Mouse (Mus musculus): ENCODE results near the gene Ovol3.

Gene Ovol3

GRCm38 (mm10) chr7:30193581-30194100 lies 41.9 kb downstream of the Ovol3 start:
- POLR2A ChIA-PET, result interaction anchor here (0.6 to 8.5 kb wide), 36 partner anchors 8 to 262 kb away, joined by 3 to 127 read pairs (median 6); partner anchors contain the start of genes Cox7a1 (in 3 of the 4), Thap8 (in 3 of the 4), Wdr62 (in 3 of the 4) and Zfp146 (in 2 of the 4)

GRCm38 (mm10) chr7:30193013-30193412 lies 42.5 kb downstream of the Ovol3 start:
- CTCF ChIA-PET, result interaction anchor here in 2 of 4 experiments (1.5 to 2.3 kb wide), 3 partner anchors 10 to 24 kb away, joined by 4 to 12 read pairs (median 8); no protein-coding TSS in a partner anchor
- POLR2A ChIA-PET, result interaction anchor here (0.5 to 8.5 kb wide), 27 partner anchors 7 to 416 kb away, joined by 3 to 127 read pairs (median 6); partner anchors contain the start of genes Thap8 (in 3 of the 4), Wdr62 (in 3 of the 4), Cox7a1 (in 2 of the 4) and Zfp146 (in 2 of the 4)

More at GRCm38 (mm10) chr7:30193581-30194100, 41.9 kb downstream of the Ovol3 start:
- CTCF ChIA-PET, result interaction anchor here in 2 of 4 experiments (0.7 to 2.3 kb wide), 5 partner anchors 10 to 39 kb away, joined by 3 to 12 read pairs (median 8); partner anchors contain the start of genes Polr2i (in 1 of the 2) and Tbcb (in 1 of the 2)

- POLR2A ChIA-PET, result interaction anchor here in 3 of 4 experiments (0.5 to 3.5 kb wide), 8 partner anchors 14 to 1902 kb away, joined by 3 to 14 read pairs (median 4); partner anchors contain the start of genes Thap8 (in 1 of the 3) and Wdr62 (in 1 of the 3)
Observed at GRCm38 (mm10) chr7:30192088-30192487, 43.4 kb downstream of the Ovol3 start.

GRCm38 (mm10) chr7:30189116-30189491 lies 46.4 kb downstream of the Ovol3 start:
- ChIA-PET POLR2A (interaction anchor here (0.6 to 9.1 kb wide), 25 partner anchors 8 to 326 kb away, joined by 3 to 127 read pairs (median 4); partner anchors contain the start of genes Capns1 (in 4 of the 4), Thap8 (in 2 of the 4), Wdr62 (in 2 of the 4) and Zfp146 (in 2 of the 4)), CTCF (interaction anchor here (0.5 to 5.0 kb wide), 12 partner anchors 9 to 31 kb away, joined by 3 to 36 read pairs (median 4); partner anchors contain the start of gene Capns1 (in 2 of the 4))

More at GRCm38 (mm10) chr7:30192088-30192487, 43.4 kb downstream of the Ovol3 start:
- CTCF ChIA-PET, result interaction anchor here in 2 of 4 experiments (0.7 to 2.1 kb wide), 2 partner anchors 25 to 76 kb away, joined by 3 to 8 read pairs; no protein-coding TSS in a partner anchor

- ChIA-PET CTCF (interaction anchor here (0.5 to 5.0 kb wide), 12 partner anchors 9 to 256 kb away, joined by 3 to 36 read pairs (median 4); partner anchors contain the start of gene Capns1 (in 2 of the 4)), POLR2A (interaction anchor here (0.6 to 9.1 kb wide), 30 partner anchors 8 to 967 kb away, joined by 3 to 127 read pairs (median 4); partner anchors contain the start of genes Capns1 (in 4 of the 4), Thap8 (in 2 of the 4), Wdr62 (in 2 of the 4) and Zfp146 (in 2 of the 4))
Observed at GRCm38 (mm10) chr7:30188344-30189115, 47.0 kb downstream of the Ovol3 start.

GRCm38 (mm10) chr7:30184641-30185348 lies 50.7 kb downstream of the Ovol3 start:
- CTCF ChIA-PET, result interaction anchor here (0.6 to 5.0 kb wide), 18 partner anchors 12 to 447 kb away, joined by 3 to 36 read pairs (median 4); partner anchors contain the start of gene Capns1 (in 4 of the 4)
- POLR2A ChIA-PET, result interaction anchor here (0.5 to 9.1 kb wide), 41 partner anchors 10 to 1203 kb away, joined by 3 to 127 read pairs (median 4); partner anchors contain the start of genes Capns1 (in 4 of the 4), Zfp146 (in 3 of the 4), Gm26920 (in 2 of the 4) and Thap8 (in 2 of the 4)

- ChIA-PET CTCF (interaction anchor here (0.6 to 2.0 kb wide), 18 partner anchors 11 to 675 kb away, joined by 3 to 20 read pairs (median 4); partner anchors contain the start of gene Capns1 (in 4 of the 4)), POLR2A (interaction anchor here (0.5 to 9.1 kb wide), 42 partner anchors 11 to 1202 kb away, joined by 3 to 127 read pairs (median 4); partner anchors contain the start of genes Capns1 (in 4 of the 4), Thap8 (in 3 of the 4), Wdr62 (in 3 of the 4) and Zfp146 (in 3 of the 4))
Observed at GRCm38 (mm10) chr7:30183879-30184289, 51.6 kb downstream of the Ovol3 start, which contains the start of gene Cox7a1. Gene Cox7a1, plus strand, starts transcription at chr7:30184144.

Measured in embryonic stem cell, embryonic (primary cell).